Mouse (Mus musculus) 416B (cell line): ENCODE data around the gene Shank2.

Experiments
- DNase-seq: peaks from one replicate; pipeline ENCODE4 v3.0.0; 2011; ENCODE audit warnings: low read depth

Shank2 gene

GRCm38 (mm10) chr7:144420552-144420951 lies 418.8 kb downstream of the Shank2 start:
- DNase-seq = no peak

GRCm38 (mm10) chr7:144421478-144421877 lies 419.8 kb downstream of the Shank2 start:
- DNase-seq = no peak

- DNase-seq = peak; percentile 56
Observed at GRCm38 (mm10) chr7:144425953-144426352, 424.2 kb downstream of the Shank2 start.

- DNase-seq = no peak
Observed at GRCm38 (mm10) chr7:144426594-144426993, 424.9 kb downstream of the Shank2 start.

- DNase-seq = no peak
Observed at GRCm38 (mm10) chr7:144427460-144427859, 425.7 kb downstream of the Shank2 start.

GRCm38 (mm10) chr7:144432920-144433319 lies 431.2 kb downstream of the Shank2 start:
- no peak for DNase-seq

GRCm38 (mm10) chr7:144438811-144439210 lies 437.1 kb downstream of the Shank2 start:
- DNase-seq = no peak

- peak; percentile 88 for DNase-seq
Observed at GRCm38 (mm10) chr7:144441466-144441865, 439.7 kb downstream of the Shank2 start.

GRCm38 (mm10) chr7:144441976-144442375 lies 440.2 kb downstream of the Shank2 start:
- peak; percentile 88 for DNase-seq

GRCm38 (mm10) chr7:144444788-144445187 lies 443.1 kb downstream of the Shank2 start:
- peak; percentile 87 for DNase-seq

GRCm38 (mm10) chr7:144447146-144447545 lies 445.4 kb downstream of the Shank2 start:
- peak; percentile 95 for DNase-seq

GRCm38 (mm10) chr7:144448186-144448585 lies 446.5 kb downstream of the Shank2 start:
- DNase-seq = peak; percentile 90

- DNase-seq = no peak
Observed at GRCm38 (mm10) chr7:144449637-144450570, 448.2 kb downstream of the Shank2 start.

GRCm38 (mm10) chr7:144450661-144451060 lies 448.9 kb downstream of the Shank2 start:
- no peak for DNase-seq

GRCm38 (mm10) chr7:144458881-144459280 lies 457.2 kb downstream of the Shank2 start:
- peak; percentile 73 for DNase-seq

GRCm38 (mm10) chr7:144461246-144461902 lies 459.6 kb downstream of the Shank2 start:
- peak; percentile 74 for DNase-seq

- DNase-seq = no peak
Observed at GRCm38 (mm10) chr7:144462577-144462976, 460.8 kb downstream of the Shank2 start.

GRCm38 (mm10) chr7:144468741-144469140 lies 467.0 kb downstream of the Shank2 start:
- no peak for DNase-seq

GRCm38 (mm10) chr7:144469181-144469641 lies 467.5 kb downstream of the Shank2 start:
- DNase-seq = peak; percentile 45

- no peak for DNase-seq
Observed at GRCm38 (mm10) chr7:144469908-144470544, 468.3 kb downstream of the Shank2 start.

- no peak for DNase-seq
Observed at GRCm38 (mm10) chr7:144470545-144471059, 468.9 kb downstream of the Shank2 start, which contains the start of gene Cttn. Gene Cttn (minus strand): TSS chr7:144471009.

- DNase-seq = no peak
Observed at GRCm38 (mm10) chr7:144471103-144471502, 469.4 kb downstream of the Shank2 start.
